Mouse (Mus musculus): ENCODE results near the gene Slc3a1.

Gene Slc3a1

GRCm38 (mm10) chr17:85028093-85028739 is at the start of gene Slc3a1:
Gene Slc3a1 (plus strand): TSS chr17:85028376.
- DNase-seq, result no peak

- no peak for DNase-seq
Observed at GRCm38 (mm10) chr17:84981721-84982120, 46.5 kb upstream of the Slc3a1 start.

- no peak for DNase-seq
Observed at GRCm38 (mm10) chr17:84982735-84983134, 45.4 kb upstream of the Slc3a1 start.

- no peak for DNase-seq
Observed at GRCm38 (mm10) chr17:84986368-84986767, 41.8 kb upstream of the Slc3a1 start.

- DNase-seq, result no peak
Observed at GRCm38 (mm10) chr17:84987834-84988410, 40.3 kb upstream of the Slc3a1 start.

- DNase-seq, result no peak
Observed at GRCm38 (mm10) chr17:84988514-84988913, 39.7 kb upstream of the Slc3a1 start.

- DNase-seq, result no peak
Observed at GRCm38 (mm10) chr17:84995844-84996243, 32.3 kb upstream of the Slc3a1 start.

- DNase-seq, result no peak
Observed at GRCm38 (mm10) chr17:84997639-84998038, 30.5 kb upstream of the Slc3a1 start.

- DNase-seq, result no peak
Observed at GRCm38 (mm10) chr17:84999636-85000035, 28.5 kb upstream of the Slc3a1 start.

GRCm38 (mm10) chr17:85013485-85013884 is 14.7 kb upstream of the Slc3a1 start:
- DNase-seq, result no peak

- no peak for DNase-seq
Observed at GRCm38 (mm10) chr17:85014632-85015031, 13.5 kb upstream of the Slc3a1 start.

GRCm38 (mm10) chr17:85018344-85018743 is 9.8 kb upstream of the Slc3a1 start:
- DNase-seq, result no peak

GRCm38 (mm10) chr17:85018794-85019193 is 9.4 kb upstream of the Slc3a1 start:
- no peak for DNase-seq

GRCm38 (mm10) chr17:85020343-85020742 is 7.8 kb upstream of the Slc3a1 start:
- no peak for DNase-seq

- DNase-seq, result peak; percentile 66
Observed at GRCm38 (mm10) chr17:85023247-85024167, 4.7 kb upstream of the Slc3a1 start.

GRCm38 (mm10) chr17:85024237-85024636 is 3.9 kb upstream of the Slc3a1 start:
- DNase-seq, result no peak

GRCm38 (mm10) chr17:85025151-85025550 is 3.0 kb upstream of the Slc3a1 start:
- no peak for DNase-seq

GRCm38 (mm10) chr17:85026436-85026835 is 1.7 kb upstream of the Slc3a1 start:
- no peak for DNase-seq

- no peak for DNase-seq
Observed at GRCm38 (mm10) chr17:85027247-85027646, 929 bp upstream of the Slc3a1 start.

- DNase-seq, result no peak
Observed at GRCm38 (mm10) chr17:85028797-85029196, 621 bp downstream of the Slc3a1 start.

- DNase-seq, result no peak
Observed at GRCm38 (mm10) chr17:85030651-85031050, 2.5 kb downstream of the Slc3a1 start.

GRCm38 (mm10) chr17:85033087-85033486 is 4.9 kb downstream of the Slc3a1 start:
- no peak for DNase-seq

GRCm38 (mm10) chr17:85034068-85034467 is 5.9 kb downstream of the Slc3a1 start:
- DNase-seq, result no peak

GRCm38 (mm10) chr17:85037855-85038254 is 9.7 kb downstream of the Slc3a1 start:
- no peak for DNase-seq
